Mouse (Mus musculus) myocyte (in vitro differentiated cells): ENCODE measurements at regions not wholly inside any gene's neighbourhood (a gene's known extent, or its start where the extent isn't known, plus 50 kb on each side); places are given as distances from the start of the nearest gene placed in this dataset.

Experiments used
- H3K27me3 ChIP-seq: one replicate; pipeline ENCODE4 v1.6.1; 2011; ENCODE audit not compliant: control insufficient read depth, insufficient read depth, insufficient read length
- H3K36me3 ChIP-seq: one replicate; pipeline ENCODE4 v1.6.1; 2011; ENCODE audit not compliant: control insufficient read depth, insufficient read depth
- H3K4me2 ChIP-seq: one replicate; pipeline ENCODE4 v1.6.1; 2011; ENCODE audit warnings: low read depth, control low read depth
- H3K4me3 ChIP-seq: one replicate; pipeline ENCODE4 v1.5.1; 2011; ENCODE audit warnings: mild to moderate bottlenecking, control low read depth, moderate library complexity
- H3K79me2 ChIP-seq: one replicate; pipeline ENCODE4 v1.6.1; 2011; ENCODE audit not compliant: control insufficient read depth, insufficient read depth
- H3ac ChIP-seq: one replicate; pipeline ENCODE4 v1.6.1; 2011; ENCODE audit not compliant: control insufficient read depth, insufficient read length
- CEBPB ChIP-seq: IDR thresholded peaks from 2 replicates; pipeline ENCODE4 v1.6.1; 2011; ENCODE audit warnings: mild to moderate bottlenecking, moderate library complexity; ENCODE audit not compliant: poor library complexity, insufficient read depth, severe bottlenecking
- E2F4 ChIP-seq: IDR thresholded peaks from one replicate; pipeline ENCODE4 v1.6.1; 2011; ENCODE audit warnings: mild to moderate bottlenecking, control low read depth, moderate library complexity; ENCODE audit not compliant: insufficient read depth
- MAX ChIP-seq: IDR thresholded peaks from one replicate; pipeline ENCODE4 v1.6.1; 2011; ENCODE audit warnings: low read depth, mild to moderate bottlenecking, control low read depth
- MYOD1 ChIP-seq, 3 experiments: IDR thresholded peaks; one replicate each; pipeline ENCODE4 v1.6.1; 2011; ENCODE audit warnings: control low read depth in 2 of 3, low read depth in 2 of 3, mild to moderate bottlenecking in 2 of 3, moderate library complexity in 1 of 3; ENCODE audit not compliant: insufficient read length in 2 of 3, control insufficient read depth in 1 of 3
- MYOG ChIP-seq, 3 experiments: IDR thresholded peaks; one replicate each; pipeline ENCODE4 v1.6.1; 2011; ENCODE audit warnings: control low read depth in 2 of 3, low read depth in 2 of 3, mild to moderate bottlenecking in 2 of 3; ENCODE audit not compliant: insufficient read length in 2 of 3, control insufficient read depth in 1 of 3, insufficient read depth in 1 of 3
- POLR2A ChIP-seq: IDR thresholded peaks from one replicate; pipeline ENCODE4 v1.6.1; 2011; ENCODE audit warnings: low read depth, mild to moderate bottlenecking, control low read depth, moderate library complexity; ENCODE audit not compliant: insufficient read length
- POLR2AphosphoS2 ChIP-seq: IDR thresholded peaks from one replicate; pipeline ENCODE4 v1.6.1; 2011; ENCODE audit warnings: low read depth, control low read depth; ENCODE audit not compliant: insufficient read length
- REST ChIP-seq: IDR thresholded peaks from one replicate; pipeline ENCODE4 v1.6.1; 2011; ENCODE audit warnings: mild to moderate bottlenecking, control low read depth, moderate library complexity; ENCODE audit not compliant: insufficient read depth, insufficient read length
- SRF ChIP-seq: IDR thresholded peaks from one replicate; pipeline ENCODE4 v1.6.1; 2011; ENCODE audit warnings: low read depth; ENCODE audit not compliant: control insufficient read depth, insufficient read length
- TCF12 ChIP-seq: IDR thresholded peaks from one replicate; pipeline ENCODE4 v1.6.1; 2011; ENCODE audit warnings: mild to moderate bottlenecking, control low read depth; ENCODE audit not compliant: poor library complexity, insufficient read depth, severe bottlenecking
- TCF3 ChIP-seq: IDR thresholded peaks from one replicate; pipeline ENCODE4 v1.6.1; 2011; ENCODE audit warnings: low read depth, control low read depth; ENCODE audit not compliant: insufficient read length
- USF1 ChIP-seq: IDR thresholded peaks from one replicate; pipeline ENCODE4 v1.6.1; 2011; ENCODE audit warnings: low read depth, mild to moderate bottlenecking, control low read depth, moderate library complexity

- no peak overlapping the region for H3ac ChIP-seq
- H3K4me3 ChIP-seq: no peak overlapping the region
- H3K4me2 ChIP-seq: no peak overlapping the region
- H3K36me3 ChIP-seq: no peaks in the 10 kb centered on the region
- TF ChIP-seq CEBPB (no peak), REST (no peak), MYOG (IDR thresholded peaks at IDR 0.05; ENCODE audit: control insufficient read depth in 1 of 3, insufficient read depth in 1 of 3, insufficient read length in 2 of 3, low read depth in 2 of 3) (no peak), POLR2A (no peak), POLR2AphosphoS2 (no peak), E2F4 (no peak), MAX (no peak), MYOD1 (IDR thresholded peaks at IDR 0.05; ENCODE audit: control insufficient read depth in 1 of 3, insufficient read length in 2 of 3, low read depth in 2 of 3) (no peak), TCF12 (no peak), TCF3 (no peak), USF1 (no peak), SRF (no peak)
- no peaks in the 10 kb centered on the region for H3K27me3 ChIP-seq
- H3K79me2 ChIP-seq: no peaks in the 10 kb centered on the region
Observed at GRCm38 (mm10) chr16:52811219-52811618, 357.3 kb upstream of the Alcam start.

GRCm38 (mm10) chr16:52804365-52804764, 350.5 kb upstream of the Alcam start:
- H3K27me3 ChIP-seq: no peaks in the 10 kb centered on the region
- H3K4me2 ChIP-seq: no peak overlapping the region
- no peak overlapping the region for H3K4me3 ChIP-seq
- no peaks in the 10 kb centered on the region for H3K36me3 ChIP-seq
- H3K79me2 ChIP-seq: no peaks in the 10 kb centered on the region
- TF ChIP-seq CEBPB (no peak), POLR2A (no peak), MYOD1 (IDR thresholded peaks at IDR 0.05; ENCODE audit: control insufficient read depth in 1 of 3, insufficient read length in 2 of 3, low read depth in 2 of 3) (no peak), USF1 (no peak), REST (no peak)
- no peak overlapping the region for H3ac ChIP-seq

GRCm38 (mm10) chr16:52799715-52800392, 346.0 kb upstream of the Alcam start:
- Histone ChIP-seq H3K36me3 (no peaks in the 10 kb centered on the region), H3K27me3 (no peaks in the 10 kb centered on the region), H3ac (no peak overlapping the region), H3K79me2 (no peaks in the 10 kb centered on the region), H3K4me2 (no peak overlapping the region), H3K4me3 (no peak overlapping the region)
- TF ChIP-seq SRF (no peak), MYOD1 (IDR thresholded peaks at IDR 0.05; ENCODE audit: control insufficient read depth in 1 of 3, insufficient read length in 2 of 3, low read depth in 2 of 3) (no peak), TCF12 (no peak), USF1 (no peak), REST (no peak), MYOG (IDR thresholded peaks at IDR 0.05; ENCODE audit: control insufficient read depth in 1 of 3, insufficient read depth in 1 of 3, insufficient read length in 2 of 3, low read depth in 2 of 3) (no peak), E2F4 (no peak), CEBPB (no peak), POLR2AphosphoS2 (no peak), POLR2A (no peak), MAX (no peak), TCF3 (no peak)

- no peak overlapping the region for H3ac ChIP-seq
- H3K36me3 ChIP-seq: no peaks in the 10 kb centered on the region
- H3K4me2 ChIP-seq: no peak overlapping the region
- TF ChIP-seq POLR2A: no peak
- TF ChIP-seq TCF3: no peak
- no peak for TF ChIP-seq REST
- no peak for TF ChIP-seq USF1
- no peak for TF ChIP-seq TCF12
- TF ChIP-seq MYOD1 (IDR thresholded peaks at IDR 0.05; ENCODE audit: control insufficient read depth in 1 of 3, insufficient read length in 2 of 3, low read depth in 2 of 3): no peak
- TF ChIP-seq MAX: no peak
- TF ChIP-seq CEBPB: no peak
- TF ChIP-seq SRF: no peak
- TF ChIP-seq E2F4: no peak
- no peak for TF ChIP-seq MYOG (IDR thresholded peaks at IDR 0.05; ENCODE audit: control insufficient read depth in 1 of 3, insufficient read depth in 1 of 3, insufficient read length in 2 of 3, low read depth in 2 of 3)
- TF ChIP-seq POLR2AphosphoS2: no peak
- H3K79me2 ChIP-seq: no peaks in the 10 kb centered on the region
- H3K4me3 ChIP-seq: no peak overlapping the region
- H3K27me3 ChIP-seq: no peaks in the 10 kb centered on the region
Observed at GRCm38 (mm10) chr16:52795184-52795583, 341.3 kb upstream of the Alcam start.

GRCm38 (mm10) chr16:52789946-52790345, 336.1 kb upstream of the Alcam start:
- no peak for TF ChIP-seq USF1
- TF ChIP-seq REST: no peak
- TF ChIP-seq MAX: no peak
- TF ChIP-seq E2F4: no peak
- no peak for TF ChIP-seq POLR2AphosphoS2
- no peak for TF ChIP-seq MYOD1 (IDR thresholded peaks at IDR 0.05; ENCODE audit: control insufficient read depth in 1 of 3, insufficient read length in 2 of 3, low read depth in 2 of 3)
- TF ChIP-seq MYOG (IDR thresholded peaks at IDR 0.05; ENCODE audit: control insufficient read depth in 1 of 3, insufficient read depth in 1 of 3, insufficient read length in 2 of 3, low read depth in 2 of 3): no peak
- H3K36me3 ChIP-seq: no peaks in the 10 kb centered on the region
- no peaks in the 10 kb centered on the region for H3K79me2 ChIP-seq
- no peaks in the 10 kb centered on the region for H3K27me3 ChIP-seq
- no peak overlapping the region for H3K4me3 ChIP-seq
- H3K4me2 ChIP-seq: no peak overlapping the region
- no peak overlapping the region for H3ac ChIP-seq
